Mouse (Mus musculus): ENCODE results near the gene Htr1f. TPM values are rescaled to one million over a fixed set of nuclear protein-coding genes. Genes with fewer than 3 reads are reported as not detected.

The Htr1f gene
- polyA plus RNA-seq, 1 experiment from 2014 or later: not detected

DNA sequence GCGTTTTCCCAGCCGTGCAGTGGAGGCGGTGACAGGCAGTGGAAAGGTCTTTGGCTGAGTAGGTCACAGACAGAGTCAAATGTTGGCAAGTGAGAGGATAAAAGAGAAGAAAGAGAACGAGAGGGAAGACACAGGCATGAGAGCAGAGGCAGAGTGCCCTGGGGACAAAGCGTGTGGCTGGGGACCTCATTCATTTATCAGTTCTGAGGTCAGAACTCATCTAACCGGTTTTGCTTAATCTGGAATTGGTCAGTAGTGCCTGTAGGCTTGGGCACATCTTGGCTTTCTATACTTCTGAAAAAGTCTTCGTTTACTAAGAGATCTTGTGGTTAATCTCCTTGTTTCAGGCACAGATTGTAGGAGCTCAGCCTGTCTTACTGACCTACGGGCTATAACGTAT, 182.2 kb downstream of the Htr1f start:
- no peak for DNase-seq (ENCODE audit: low spot score)
- Histone ChIP-seq H3K27me3 (replicated peaks; ENCODE audit: control insufficient read depth, insufficient read depth, low read length) (no peaks in the 10 kb centered on the region), H3K4me2 (no peak overlapping the region), H3K4me1 (replicated peaks; ENCODE audit: control insufficient read depth, insufficient read depth, low read length) (no peaks in the 10 kb centered on the region), H3K4me3 (ENCODE audit: low read depth, low read length) (no peak overlapping the region), H3K9me3 (ENCODE audit: control insufficient read depth, low read length) (no peaks in the 10 kb centered on the region), H3K36me3 (ENCODE audit: control insufficient read depth, insufficient read depth, low read length) (no peaks in the 10 kb centered on the region), H3K27ac (ENCODE audit: low read depth, low read length) (no peak overlapping the region), H3K9ac (ENCODE audit: low read depth, low read length) (no peak overlapping the region)
- WGBS: 51% methylated on average over 9 of the region's 9 CpGs
- no peak for ATAC-seq (replicated peaks; ENCODE audit: low FRiP score)

DNA sequence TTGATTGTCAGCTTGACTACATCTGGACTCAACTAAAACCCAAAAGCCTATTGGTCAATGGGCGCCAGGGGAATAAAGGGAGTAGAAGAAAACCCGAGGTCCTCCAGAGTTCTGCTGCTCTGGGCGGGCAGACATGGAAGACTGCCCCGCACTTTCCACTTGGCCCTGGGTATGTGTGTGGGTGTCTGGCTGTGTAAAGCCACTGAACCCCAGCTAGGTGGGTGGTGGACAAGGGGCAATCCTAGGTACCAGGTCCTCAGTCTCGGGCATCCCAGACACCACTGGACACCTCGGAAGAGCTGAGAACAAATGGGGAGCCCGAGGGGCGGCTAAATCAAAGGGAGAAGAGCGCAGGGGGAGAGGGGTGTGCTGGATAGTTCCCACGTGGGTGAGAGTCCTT, 196.9 kb downstream of the Htr1f start:
- no peaks in the 10 kb centered on the region for H3K27me3 ChIP-seq (replicated peaks; ENCODE audit: control insufficient read depth, insufficient read depth, low read length)
- ATAC-seq (replicated peaks; ENCODE audit: low FRiP score): no peak
- WGBS: 80% methylated on average over 10 of the region's 10 CpGs

GRCm38 (mm10) chr16:64907112-64907511, 198.5 kb downstream of the Htr1f start:
- DNase-seq (ENCODE audit: low spot score) (no peak), ATAC-seq (replicated peaks; ENCODE audit: low FRiP score) (no peak)
- Histone ChIP-seq H3K9me3 (ENCODE audit: control insufficient read depth, low read length) (no peaks in the 10 kb centered on the region), H3K9ac (ENCODE audit: low read depth, low read length) (no peak overlapping the region), H3K27me3 (replicated peaks; ENCODE audit: control insufficient read depth, insufficient read depth, low read length) (no peaks in the 10 kb centered on the region), H3K36me3 (ENCODE audit: control insufficient read depth, insufficient read depth, low read length) (no peaks in the 10 kb centered on the region), H3K4me2 (no peak overlapping the region), H3K27ac (ENCODE audit: low read depth, low read length) (no peak overlapping the region), H3K4me1 (replicated peaks; ENCODE audit: control insufficient read depth, insufficient read depth, low read length) (no peaks in the 10 kb centered on the region), H3K4me3 (ENCODE audit: low read depth, low read length) (no peak overlapping the region)
- 30% methylated on average over 3 of the region's 3 CpGs for WGBS

More for the DNA sequence above, 196.9 kb downstream of the Htr1f start:
- Histone ChIP-seq H3K4me1 (replicated peaks; ENCODE audit: control insufficient read depth, insufficient read depth, low read length) (no peaks in the 10 kb centered on the region), H3K27ac (ENCODE audit: low read depth, low read length) (no peak overlapping the region), H3K4me3 (ENCODE audit: low read depth, low read length) (no peak overlapping the region), H3K9ac (ENCODE audit: low read depth, low read length) (no peak overlapping the region), H3K36me3 (ENCODE audit: control insufficient read depth, insufficient read depth, low read length) (no peaks in the 10 kb centered on the region), H3K9me3 (ENCODE audit: control insufficient read depth, low read length) (no peaks in the 10 kb centered on the region), H3K4me2 (no peak overlapping the region)
- no peak for DNase-seq (ENCODE audit: low spot score)

- H3K27ac ChIP-seq (ENCODE audit: low read depth, low read length): no peak overlapping the region
- 45% methylated on average over 2 of the region's 2 CpGs for WGBS
- H3K27me3 ChIP-seq (replicated peaks; ENCODE audit: control insufficient read depth, insufficient read depth, low read length): no peaks in the 10 kb centered on the region
- ATAC-seq (replicated peaks; ENCODE audit: low FRiP score) (no peak), DNase-seq (ENCODE audit: low spot score) (no peak)
- no peak overlapping the region for H3K4me2 ChIP-seq
- H3K36me3 ChIP-seq (ENCODE audit: control insufficient read depth, insufficient read depth, low read length): no peaks in the 10 kb centered on the region
- no peak overlapping the region for H3K9ac ChIP-seq (ENCODE audit: low read depth, low read length)
- no peaks in the 10 kb centered on the region for H3K9me3 ChIP-seq (ENCODE audit: control insufficient read depth, low read length)
- H3K4me3 ChIP-seq (ENCODE audit: low read depth, low read length): no peak overlapping the region
- no peaks in the 10 kb centered on the region for H3K4me1 ChIP-seq (replicated peaks; ENCODE audit: control insufficient read depth, insufficient read depth, low read length)
Observed at GRCm38 (mm10) chr16:64903328-64903727, 202.3 kb downstream of the Htr1f start.

DNA sequence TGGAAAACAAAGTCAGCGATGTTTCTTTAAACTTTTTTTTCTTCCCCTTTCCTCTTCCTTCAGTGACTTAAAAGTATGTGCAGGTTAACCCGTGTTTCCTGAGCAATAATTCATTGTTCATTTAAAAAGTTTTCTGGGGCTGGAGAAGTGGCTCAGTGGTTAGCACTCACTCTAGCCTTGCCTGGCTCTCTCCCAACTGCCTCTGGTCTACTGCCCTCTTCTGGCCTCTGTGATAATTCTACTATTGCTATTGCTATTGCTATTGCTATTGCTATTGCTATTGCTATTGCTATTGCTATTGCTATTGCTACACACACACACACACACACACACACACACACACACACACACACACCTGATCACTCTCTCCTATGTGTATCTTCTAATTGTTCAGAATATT, 206.6 kb downstream of the Htr1f start:
- Histone ChIP-seq H3K4me2 (no peak overlapping the region), H3K4me3 (ENCODE audit: low read depth, low read length) (no peak overlapping the region), H3K9ac (ENCODE audit: low read depth, low read length) (no peak overlapping the region), H3K27me3 (replicated peaks; ENCODE audit: control insufficient read depth, insufficient read depth, low read length) (no peaks in the 10 kb centered on the region), H3K4me1 (replicated peaks; ENCODE audit: control insufficient read depth, insufficient read depth, low read length) (no peaks in the 10 kb centered on the region), H3K27ac (ENCODE audit: low read depth, low read length) (no peak overlapping the region), H3K36me3 (ENCODE audit: control insufficient read depth, insufficient read depth, low read length) (no peaks in the 10 kb centered on the region), H3K9me3 (ENCODE audit: control insufficient read depth, low read length) (no peaks in the 10 kb centered on the region)
- WGBS: 73% methylated on average over 2 of the region's 2 CpGs
- DNase-seq (ENCODE audit: low spot score) (no peak), ATAC-seq (replicated peaks; ENCODE audit: low FRiP score) (no peak)

GRCm38 (mm10) chr16:64889496-64889895, 216.2 kb downstream of the Htr1f start:
- H3K27ac ChIP-seq (ENCODE audit: low read depth, low read length): no peak overlapping the region
- no peaks in the 10 kb centered on the region for H3K9me3 ChIP-seq (ENCODE audit: control insufficient read depth, low read length)
- no peaks in the 10 kb centered on the region for H3K4me1 ChIP-seq (replicated peaks; ENCODE audit: control insufficient read depth, insufficient read depth, low read length)
- H3K27me3 ChIP-seq (replicated peaks; ENCODE audit: control insufficient read depth, insufficient read depth, low read length): no peaks in the 10 kb centered on the region
- H3K4me2 ChIP-seq: no peak overlapping the region
- H3K9ac ChIP-seq (ENCODE audit: low read depth, low read length): no peak overlapping the region
- H3K4me3 ChIP-seq (ENCODE audit: low read depth, low read length): no peak overlapping the region
- no peaks in the 10 kb centered on the region for H3K36me3 ChIP-seq (ENCODE audit: control insufficient read depth, insufficient read depth, low read length)
- no peak for DNase-seq (ENCODE audit: low spot score)
- WGBS: 90% methylated on average over 3 of the region's 3 CpGs
- ATAC-seq (replicated peaks; ENCODE audit: low FRiP score): no peak

DNA sequence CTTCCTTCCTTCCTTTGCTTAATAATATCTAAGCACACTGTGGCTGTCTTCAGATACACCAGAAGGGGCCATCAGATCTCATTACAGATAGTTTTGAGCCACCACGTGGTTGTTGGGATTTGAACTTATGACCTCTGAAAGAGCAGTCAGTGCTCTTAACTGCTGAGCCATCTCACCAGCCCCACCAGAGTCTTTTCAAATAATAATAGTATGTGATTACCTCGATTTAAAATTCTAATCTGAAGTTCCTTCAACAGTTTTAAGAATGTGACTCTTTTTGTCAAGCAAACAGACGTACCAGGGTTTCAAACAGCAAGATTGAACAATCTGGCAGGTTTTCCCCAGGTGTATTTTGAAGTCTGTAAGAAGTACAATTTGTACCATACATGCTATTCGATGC, 220.1 kb downstream of the Htr1f start:
- Histone ChIP-seq H3K36me3 (ENCODE audit: control insufficient read depth, insufficient read depth, low read length) (no peaks in the 10 kb centered on the region), H3K27me3 (replicated peaks; ENCODE audit: control insufficient read depth, insufficient read depth, low read length) (no peaks in the 10 kb centered on the region), H3K9ac (ENCODE audit: low read depth, low read length) (no peak overlapping the region), H3K4me2 (no peak overlapping the region), H3K4me1 (replicated peaks; ENCODE audit: control insufficient read depth, insufficient read depth, low read length) (0 out of 2 replicates have a peak, but pooled peaks cover 2% of the 10 kb centered on the region), H3K9me3 (ENCODE audit: control insufficient read depth, low read length) (no peaks in the 10 kb centered on the region), H3K4me3 (ENCODE audit: low read depth, low read length) (no peak overlapping the region), H3K27ac (ENCODE audit: low read depth, low read length) (no peak overlapping the region)
- ATAC-seq (replicated peaks; ENCODE audit: low FRiP score): no peak
- 53% methylated on average over 4 of the region's 4 CpGs for WGBS
- no peak for DNase-seq (ENCODE audit: low spot score)

DNA sequence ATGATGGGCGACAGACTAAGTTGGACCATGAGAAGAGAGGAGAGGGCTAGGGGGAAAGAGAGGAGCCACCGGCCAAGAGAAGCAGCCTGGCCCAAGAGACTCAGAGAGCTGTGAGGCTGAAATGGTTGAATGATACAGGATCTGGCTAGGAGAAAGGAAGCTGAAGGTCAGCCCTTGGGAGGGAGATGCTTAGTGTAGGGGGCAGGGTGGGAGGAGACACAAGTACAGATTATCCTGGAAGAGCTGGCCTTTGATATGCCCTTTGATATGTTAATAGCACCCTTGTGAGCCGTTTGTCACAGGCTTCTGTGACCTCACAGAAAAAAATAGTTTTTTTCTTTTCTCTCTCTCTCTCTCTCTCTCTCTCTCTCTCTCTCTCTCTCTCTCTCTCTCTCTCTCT, 220.5 kb downstream of the Htr1f start:
- Histone ChIP-seq H3K4me2 (no peak overlapping the region), H3K27ac (ENCODE audit: low read depth, low read length) (no peak overlapping the region; the same call in 1 of the 2 replicates), H3K4me3 (ENCODE audit: low read depth, low read length) (no peak overlapping the region), H3K4me1 (replicated peaks; ENCODE audit: control insufficient read depth, insufficient read depth, low read length) (0 out of 2 replicates have a peak, but pooled peaks cover 2% of the 10 kb centered on the region), H3K36me3 (ENCODE audit: control insufficient read depth, insufficient read depth, low read length) (no peaks in the 10 kb centered on the region), H3K9me3 (ENCODE audit: control insufficient read depth, low read length) (no peaks in the 10 kb centered on the region), H3K9ac (ENCODE audit: low read depth, low read length) (no peak overlapping the region), H3K27me3 (replicated peaks; ENCODE audit: control insufficient read depth, insufficient read depth, low read length) (no peaks in the 10 kb centered on the region)
- no peak for DNase-seq (ENCODE audit: low spot score)
- WGBS: 39% methylated on average over 3 of the region's 3 CpGs
- ATAC-seq (replicated peaks; ENCODE audit: low FRiP score): no peak

GRCm38 (mm10) chr16:64884420-64884838, 221.2 kb downstream of the Htr1f start:
- peak; percentile 45; the same call in 1 of the 2 replicates for ATAC-seq (replicated peaks; ENCODE audit: low FRiP score)
- 18% methylated on average over 3 of the region's 3 CpGs for WGBS
- Histone ChIP-seq H3K4me2 (no peak overlapping the region), H3K36me3 (ENCODE audit: control insufficient read depth, insufficient read depth, low read length) (no peaks in the 10 kb centered on the region), H3K9ac (ENCODE audit: low read depth, low read length) (no peak overlapping the region), H3K27ac (ENCODE audit: low read depth, low read length) (no peak overlapping the region), H3K4me1 (replicated peaks; ENCODE audit: control insufficient read depth, insufficient read depth, low read length) (0 out of 2 replicates have a peak, but pooled peaks cover 2% of the 10 kb centered on the region), H3K9me3 (ENCODE audit: control insufficient read depth, low read length) (no peaks in the 10 kb centered on the region), H3K27me3 (replicated peaks; ENCODE audit: control insufficient read depth, insufficient read depth, low read length) (no peaks in the 10 kb centered on the region), H3K4me3 (ENCODE audit: low read depth, low read length) (no peak overlapping the region)
- DNase-seq (ENCODE audit: low spot score): no peak
